Mouse (Mus musculus) small intestine, adult 2 months (tissue): ENCODE measurements at regions not wholly inside any gene's neighbourhood (a gene's known extent, or its start where the extent isn't known, plus 50 kb on each side); places are given as distances from the start of the nearest gene placed in this dataset.

Source experiments
- CTCF ChIP-seq: fragments of 200-500 bp; IDR thresholded peaks from 2 replicates; pipeline ENCODE4 v1.5.1; 2012; ENCODE audit warnings: low read depth, mild to moderate bottlenecking, control low read depth, inconsistent platforms, low read length, moderate library complexity, mixed read lengths; ENCODE audit not compliant: insufficient replicate concordance, insufficient read length; ENCODE audit errors: extremely low read depth
- POLR2A ChIP-seq: fragments of 200-500 bp; IDR thresholded peaks from 2 replicates; pipeline ENCODE4 v1.6.1; 2012; ENCODE audit warnings: low read depth, mild to moderate bottlenecking, control low read depth, inconsistent platforms, low read length, moderate library complexity

- TF ChIP-seq CTCF (no peak), POLR2A (no peak)
Measured at GRCm38 (mm10) chr10:16993789-16994188, 729.2 kb upstream of the Cited2 start.
